Mouse (Mus musculus) G1E-ER4 (cell line): ENCODE measurements around the gene Vmn2r34. TPM values are rescaled to one million over a fixed set of nuclear protein-coding genes. Genes with fewer than 3 reads are reported as not detected.
"Not testable (repeated sequence)": the region's sequence is repeated elsewhere in the genome, so short reads cannot be mapped to it uniquely, and the experiment has no call there.

Source experiments
- GATA1 ChIP-seq: IDR thresholded peaks from one replicate; pipeline ENCODE4 v1.8.0; 2012; ENCODE audit warnings: low read length, inconsistent platforms
- polyA plus RNA-seq: library from polyadenylated mRNA; stranded (reverse); fragments of >175 nt; gene quantifications from 2 replicates; pipeline ENCODE4 v1.2.3, GENCODE M21; 2012

The Vmn2r34 gene
- polyA plus RNA-seq, result not detected in 2 replicates

- TF ChIP-seq GATA1, result not testable (repeated sequence)
Measured at GRCm38 (mm10) chr7:7689413-7689812, at the start of gene Vmn2r34. Gene Vmn2r34 (minus strand): TSS chr7:7689513.

Other genes starting within 250 kb of the Vmn2r34 start
- gene Vmn2r32, start 209.5 kb downstream of the Vmn2r34 start, polyA plus RNA-seq, result not detected in 2 replicates
- gene Vmn2r33, start 122.7 kb downstream of the Vmn2r34 start, polyA plus RNA-seq, result not detected in 2 replicates
- gene Vmn2r35, start 130.4 kb upstream of the Vmn2r34 start, polyA plus RNA-seq, result not detected in 2 replicates
- gene Vmn2r36, start 213.0 kb upstream of the Vmn2r34 start, polyA plus RNA-seq, result not detected in 2 replicates